Mouse (Mus musculus) layer of hippocampus, adult 18-20 months (tissue): Measurements from ENCODE around the gene Orai1. TPM values are rescaled to one million over a fixed set of nuclear protein-coding genes. Genes with fewer than 3 reads are reported as not detected.
"Not testable (repeated sequence)": the region's sequence is repeated elsewhere in the genome, so short reads cannot be mapped to it uniquely, and the experiment has no call there.

ENCODE experiments used
- DNase-seq, 2 experiments: peaks; one replicate each; pipeline ENCODE4 v3.0.0; 2022; ENCODE audit warnings: low spot score in 2 of 2
- total RNA-seq, 2 experiments: library from RNA; stranded (reverse); gene quantifications; 2 replicates each; pipeline ENCODE4 v1.2.3; 2021

The Orai1 gene
- total RNA-seq, 2 experiments from 2014 or later = 11.2 to 11.9 TPM

DNA sequence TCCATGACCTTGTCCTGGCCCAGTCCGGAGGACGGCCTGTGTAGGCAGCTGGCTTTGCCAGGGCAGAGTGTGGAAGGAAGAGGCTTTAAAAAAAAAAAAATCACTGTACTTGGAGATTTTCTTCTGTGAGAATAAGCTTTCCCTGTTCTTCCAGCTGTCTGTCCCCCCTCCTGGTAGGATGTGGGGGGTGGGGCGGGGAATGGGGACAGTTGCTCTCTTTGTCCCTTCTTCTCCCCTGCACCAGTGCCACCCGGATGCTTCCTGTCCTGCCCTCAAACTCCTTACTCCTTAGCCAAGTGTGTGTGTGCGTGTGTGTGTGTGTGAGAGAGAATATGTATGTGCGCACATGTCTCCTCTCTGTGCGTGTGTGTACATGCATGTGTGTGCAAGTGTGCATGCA lies 14.9 kb downstream of the Orai1 start:
- no peak for DNase-seq

DNA sequence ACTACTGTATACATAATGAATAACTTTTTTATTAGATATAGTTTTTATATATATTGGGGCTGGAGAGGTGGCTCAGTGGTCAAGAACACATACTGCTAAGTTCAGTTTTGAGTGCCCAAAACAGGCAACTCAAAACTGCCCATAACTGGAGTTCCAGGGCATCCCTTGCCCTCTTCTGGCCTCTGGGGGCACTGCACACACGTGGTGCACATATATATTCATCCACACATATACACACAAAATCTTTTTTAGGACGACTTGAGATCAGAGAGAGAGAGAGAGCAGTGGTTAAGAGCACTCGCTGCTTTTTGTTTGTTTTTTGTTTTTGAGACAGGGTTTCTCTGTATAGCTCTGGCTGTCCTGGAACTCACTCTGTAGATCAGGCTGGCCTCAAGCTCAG lies 16.4 kb downstream of the Orai1 start:
- no peak for DNase-seq

DNA sequence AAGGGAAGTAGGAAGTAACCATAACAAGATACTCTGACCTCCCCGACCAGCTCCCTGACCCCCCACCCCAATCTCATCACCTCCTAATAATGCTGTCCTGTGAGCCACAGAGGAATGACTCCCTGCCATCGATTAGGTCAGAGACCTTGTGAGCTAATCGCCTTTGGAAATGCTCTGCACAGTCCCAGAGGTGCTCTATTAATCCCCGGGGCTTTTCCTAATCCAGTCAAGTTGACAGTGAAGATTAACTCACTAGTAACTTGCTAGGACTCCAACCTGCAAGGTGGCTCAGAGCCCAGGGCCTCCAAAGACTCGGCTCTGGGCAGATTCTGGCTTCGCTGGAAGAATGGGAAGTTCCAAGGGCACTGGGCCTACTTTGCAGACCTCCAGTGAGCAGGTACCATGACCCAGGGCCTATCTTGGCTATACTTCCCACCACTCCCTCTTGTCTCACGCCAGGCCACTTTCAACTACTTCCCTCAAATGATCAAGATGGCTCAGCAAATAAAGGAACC lies 18.8 kb downstream of the Orai1 start:
- no peak for DNase-seq

DNA sequence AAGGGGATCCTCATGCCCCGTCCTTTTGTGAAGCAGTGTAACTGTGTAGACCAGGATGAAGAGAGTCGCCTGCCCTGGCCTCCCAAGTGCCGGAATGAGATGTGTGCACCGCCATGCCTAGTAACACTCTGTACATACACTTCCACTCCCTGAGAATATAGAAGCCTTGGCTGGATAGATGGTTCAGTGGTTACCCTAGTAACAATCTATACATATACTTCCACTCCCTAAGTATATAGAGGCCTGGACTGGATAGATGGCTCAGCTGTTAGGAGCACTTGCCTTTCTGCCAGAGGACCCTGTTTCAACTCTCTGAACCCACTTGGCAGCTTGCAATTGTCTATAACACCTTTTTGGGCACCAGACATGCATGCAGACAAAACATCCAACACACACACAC lies 20.2 kb downstream of the Orai1 start:
- DNase-seq = no peak

DNA sequence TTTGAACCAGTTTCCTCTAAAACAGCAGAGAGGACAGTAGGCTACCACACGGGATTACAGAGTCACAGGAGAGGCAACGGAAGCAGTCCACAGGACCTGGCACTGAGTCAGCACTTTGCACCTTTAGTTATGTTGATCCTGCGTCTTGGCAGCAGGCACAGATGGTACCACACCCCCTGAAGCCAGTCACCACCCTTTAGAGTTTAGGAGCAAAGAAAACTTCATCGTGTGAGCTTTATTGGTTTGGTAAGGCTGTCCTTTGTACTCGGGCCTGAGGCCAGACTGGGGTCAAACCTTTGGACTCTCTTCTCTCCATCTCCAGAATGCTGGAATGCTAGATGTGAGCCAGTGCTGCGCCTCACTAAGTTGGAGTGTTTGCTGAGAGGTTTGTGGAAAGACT lies 20.7 kb downstream of the Orai1 start:
- no peak for DNase-seq

DNA sequence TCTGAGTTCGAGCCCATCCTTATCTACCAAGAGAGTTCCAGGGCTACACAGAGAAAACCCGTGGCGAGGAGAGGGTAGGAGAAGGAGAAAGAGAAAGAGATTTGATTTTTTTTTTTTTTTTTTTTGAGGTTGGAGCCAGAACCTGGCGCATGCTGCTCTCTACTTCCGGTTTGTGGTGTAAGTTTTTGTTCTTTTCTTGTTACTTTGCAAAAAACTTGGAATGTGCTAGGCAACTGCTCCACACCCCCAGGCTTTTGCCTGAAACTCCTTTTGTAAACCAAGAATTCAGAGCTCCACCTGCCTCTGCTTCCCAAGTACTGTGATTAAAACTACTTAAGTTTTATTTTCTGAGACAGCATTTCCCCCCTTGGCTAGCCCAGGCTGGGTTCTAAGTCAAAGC lies 23.2 kb downstream of the Orai1 start:
- DNase-seq = no peak

DNA sequence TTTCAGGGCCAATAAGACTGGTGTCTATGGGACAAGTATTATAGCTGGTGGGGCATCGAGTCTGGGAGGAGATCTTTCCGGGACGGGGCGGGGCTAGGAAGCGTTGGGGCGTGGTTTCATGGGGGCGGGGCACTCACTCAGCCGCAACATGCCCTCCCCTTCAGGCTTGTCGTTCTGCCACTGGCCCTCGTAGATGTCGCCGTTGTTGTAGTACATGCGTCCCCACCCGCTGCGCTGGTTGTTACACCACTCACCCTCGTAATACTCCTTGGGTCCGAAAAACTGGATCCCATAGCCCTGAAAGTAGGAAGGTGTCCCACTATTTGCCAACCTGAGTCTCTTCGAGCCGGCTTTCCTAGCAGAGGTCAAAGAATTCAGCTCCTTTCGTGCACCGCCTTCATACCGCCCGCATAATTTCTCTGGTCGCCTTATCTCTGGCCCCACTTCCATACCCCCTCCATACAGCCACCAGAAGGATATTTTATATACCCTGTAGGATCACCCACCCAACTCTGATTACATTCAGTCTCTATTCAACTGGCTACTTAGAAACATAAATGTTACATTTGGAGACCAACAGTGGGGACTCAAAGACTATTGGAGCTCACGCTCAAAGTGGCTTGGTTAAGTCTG lies 24.4 kb downstream of the Orai1 start:
- no peak for DNase-seq

DNA sequence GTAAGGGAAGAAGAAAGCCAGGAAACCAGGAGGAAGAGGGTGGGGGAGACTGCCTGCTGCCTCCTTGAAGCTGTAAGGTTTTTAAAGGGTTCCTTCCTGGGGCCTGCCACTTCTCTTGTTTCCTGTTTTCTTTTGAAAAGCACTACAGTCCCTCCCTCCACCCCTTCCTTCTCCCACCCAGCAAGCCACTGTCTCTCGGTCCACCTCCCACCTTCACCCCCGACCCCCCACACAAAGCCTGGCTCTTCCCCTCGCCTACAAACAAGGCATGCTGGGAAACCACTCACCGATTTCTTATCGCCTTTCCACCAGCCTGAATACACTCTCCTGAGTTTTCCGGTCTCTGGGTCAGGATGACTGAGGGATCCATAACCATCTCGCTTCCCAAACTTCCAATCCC lies 25.9 kb downstream of the Orai1 start:
- no peak for DNase-seq

DNA sequence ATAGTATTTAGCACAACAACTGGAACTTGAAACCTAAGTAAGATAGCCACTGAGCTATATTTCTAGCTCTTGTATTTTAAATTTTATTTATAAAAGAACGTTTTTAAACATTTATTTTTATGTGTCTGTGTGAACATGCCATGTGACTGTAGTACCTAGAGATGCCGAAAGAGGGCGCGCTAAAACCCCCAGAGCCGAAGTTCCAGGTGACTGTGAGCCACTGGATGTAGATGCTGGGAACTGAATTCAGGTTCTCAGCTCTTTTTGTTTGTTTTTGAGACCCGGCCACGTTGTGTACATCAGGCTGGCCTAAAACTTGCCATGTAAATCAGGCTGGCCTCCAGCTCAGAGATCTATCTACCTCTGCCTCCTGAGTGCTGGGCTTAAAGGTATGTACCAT lies 29.0 kb downstream of the Orai1 start:
- DNase-seq = no peak

DNA sequence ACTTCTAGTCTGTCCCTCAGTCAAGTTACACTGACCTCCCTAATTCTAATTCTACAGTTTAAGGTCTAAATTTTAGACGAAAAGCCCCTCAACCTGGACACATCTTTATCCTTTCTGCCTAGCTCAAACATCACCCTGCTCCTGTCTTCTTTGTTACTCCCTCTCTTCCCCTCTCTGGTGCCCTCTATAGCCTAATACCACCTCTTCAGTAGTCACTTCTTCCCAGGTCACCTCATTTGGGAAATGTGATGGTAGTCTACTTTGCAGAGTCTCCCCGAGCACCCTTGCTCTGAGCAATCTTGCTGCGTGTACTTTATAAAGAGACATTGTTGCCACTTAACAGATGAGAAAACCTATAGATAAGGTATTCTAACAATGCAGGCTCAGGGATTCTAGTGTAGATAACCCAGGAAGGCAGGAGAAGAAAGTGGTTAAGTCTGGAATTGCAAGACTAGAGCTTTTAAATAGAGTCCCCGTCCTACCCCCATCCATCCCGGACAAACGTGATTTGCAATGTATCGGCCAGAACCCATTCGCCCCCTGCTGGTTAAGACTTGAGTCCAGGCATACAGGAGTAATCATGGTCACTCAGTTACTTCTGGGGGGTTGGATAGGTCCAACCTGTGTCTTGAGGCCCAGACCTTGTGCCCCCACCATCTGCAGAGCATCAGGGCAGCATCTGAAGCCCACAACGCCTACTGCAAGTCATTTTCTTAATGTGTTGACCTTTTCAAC lies 30.9 kb downstream of the Orai1 start:
- peak in 1 of 2 experiments; percentile 61 for DNase-seq

DNA sequence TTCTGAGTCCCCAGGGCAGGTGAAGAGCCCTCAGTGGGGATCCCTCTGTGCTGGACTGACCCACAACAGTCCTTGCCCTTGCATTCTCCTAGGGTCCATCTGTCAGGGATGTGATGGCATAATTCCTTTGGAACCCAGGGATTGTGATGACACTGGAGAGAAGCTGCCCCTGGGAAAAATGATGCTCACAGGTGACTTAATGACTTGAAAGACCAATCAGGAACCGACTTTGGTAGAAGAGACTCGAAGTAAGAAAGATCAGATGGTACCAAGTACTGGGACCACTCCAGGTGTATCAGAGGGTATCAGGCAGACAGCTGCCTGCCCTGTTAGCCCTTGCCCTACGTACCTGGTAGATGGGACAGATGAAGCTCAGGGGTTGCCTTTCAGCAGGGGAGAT lies 32.0 kb downstream of the Orai1 start, which contains the start of gene Morn3:
Gene Morn3, minus strand, starts transcription at position 101 of the 400 bp plus-strand sequence.
- DNase-seq = no peak

DNA sequence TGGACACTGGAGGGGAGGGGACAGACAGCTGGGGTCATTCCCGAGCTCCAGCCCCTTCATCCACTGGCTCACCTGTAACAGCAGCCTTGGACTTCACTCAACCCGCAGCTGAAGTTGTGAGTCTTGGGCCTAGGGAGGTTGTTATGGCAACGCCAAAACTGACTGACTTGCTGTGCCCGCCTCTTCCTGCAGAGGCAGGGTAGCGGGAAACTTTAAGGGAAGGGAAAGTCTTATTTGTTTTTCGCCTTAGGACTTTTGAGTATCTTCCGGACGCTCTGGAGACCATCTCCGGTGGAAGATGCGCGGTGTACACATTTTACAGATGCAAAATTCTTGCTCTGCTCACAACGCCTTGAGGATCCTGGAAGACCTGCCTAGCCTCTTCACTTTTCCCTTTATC lies 34.4 kb downstream of the Orai1 start:
- no peak for DNase-seq

DNA sequence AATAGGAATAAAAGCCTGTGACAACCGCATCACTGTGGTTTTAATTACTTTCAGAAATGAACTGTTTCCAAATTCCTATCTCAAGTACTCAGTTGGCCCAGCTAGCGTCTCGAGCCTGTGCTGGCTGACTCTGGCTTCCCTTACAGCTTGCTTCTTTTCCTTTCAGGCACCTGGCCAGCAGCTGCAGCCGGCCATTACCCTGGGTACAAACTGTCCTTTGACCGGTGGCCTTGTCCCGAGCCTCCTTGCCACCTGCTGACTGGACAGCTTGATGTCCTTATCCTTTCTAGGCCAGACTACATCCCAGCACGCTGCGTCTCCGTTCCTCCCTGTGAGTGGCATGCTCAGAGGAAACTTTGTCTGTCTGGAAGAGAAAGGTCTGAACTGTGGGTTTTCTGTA lies 36.0 kb downstream of the Orai1 start:
- DNase-seq = no peak

DNA sequence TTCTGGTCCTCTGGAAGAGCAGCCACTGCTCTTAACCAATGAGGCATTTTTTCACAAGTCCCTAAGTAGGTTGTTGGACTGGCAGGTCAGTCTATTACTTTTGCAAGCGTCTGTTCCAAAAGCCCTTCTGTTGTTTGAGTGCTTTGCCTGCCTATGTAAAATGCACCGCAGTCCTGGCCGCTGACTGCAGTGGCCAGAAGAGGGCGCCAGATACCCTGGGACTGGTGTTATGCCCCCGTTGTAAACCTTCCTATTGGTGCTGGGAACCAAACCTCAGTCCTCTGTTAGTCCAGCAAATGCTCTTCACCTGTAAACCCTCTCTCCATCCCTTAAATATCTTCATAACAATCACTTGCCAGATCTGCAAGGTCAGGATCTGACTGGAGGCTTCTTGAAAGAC lies 36.9 kb downstream of the Orai1 start:
- no peak for DNase-seq

DNA sequence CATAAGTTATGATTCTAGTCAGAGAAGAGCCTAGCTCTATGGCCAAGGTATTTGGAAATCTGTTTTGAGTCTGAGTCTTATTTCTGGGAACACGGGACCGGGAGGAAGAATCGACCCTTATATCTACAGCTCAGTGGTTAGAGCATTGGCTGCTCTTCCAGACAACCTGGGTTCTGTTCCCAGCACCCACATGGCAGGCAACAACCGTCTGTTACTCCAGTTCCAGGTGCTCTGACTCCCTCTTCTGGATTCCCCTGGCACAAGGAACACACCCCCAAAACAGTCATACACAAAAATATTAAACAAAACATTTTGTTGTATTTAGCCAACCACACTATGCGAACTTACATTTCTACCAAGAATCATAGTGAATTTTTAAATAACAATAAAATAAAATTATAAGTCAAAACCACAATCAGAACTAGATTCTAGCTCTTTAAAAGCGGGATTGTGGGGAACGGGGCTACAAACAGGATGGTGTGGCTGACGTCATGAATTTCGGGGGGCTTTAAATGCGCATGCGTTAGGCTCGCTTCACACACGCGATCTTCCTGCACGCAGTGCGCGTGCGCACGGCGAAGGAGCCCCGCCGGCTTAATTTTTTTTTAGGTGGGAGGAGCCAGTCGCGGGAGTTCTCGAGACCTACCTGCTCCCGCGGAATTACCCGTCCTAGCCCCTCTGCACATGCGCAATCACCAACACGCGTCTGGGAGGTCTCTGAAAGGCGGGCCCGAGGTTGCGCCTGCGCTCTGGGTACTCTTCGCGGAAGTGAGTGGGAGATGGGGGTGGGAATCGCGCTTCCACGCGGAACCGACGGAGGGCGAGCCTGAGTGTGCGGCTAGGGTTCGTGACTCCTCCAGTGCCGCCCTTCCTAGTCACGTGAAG lies 42.7 kb downstream of the Orai1 start:
- DNase-seq = peak; percentile 99 to 100

DNA sequence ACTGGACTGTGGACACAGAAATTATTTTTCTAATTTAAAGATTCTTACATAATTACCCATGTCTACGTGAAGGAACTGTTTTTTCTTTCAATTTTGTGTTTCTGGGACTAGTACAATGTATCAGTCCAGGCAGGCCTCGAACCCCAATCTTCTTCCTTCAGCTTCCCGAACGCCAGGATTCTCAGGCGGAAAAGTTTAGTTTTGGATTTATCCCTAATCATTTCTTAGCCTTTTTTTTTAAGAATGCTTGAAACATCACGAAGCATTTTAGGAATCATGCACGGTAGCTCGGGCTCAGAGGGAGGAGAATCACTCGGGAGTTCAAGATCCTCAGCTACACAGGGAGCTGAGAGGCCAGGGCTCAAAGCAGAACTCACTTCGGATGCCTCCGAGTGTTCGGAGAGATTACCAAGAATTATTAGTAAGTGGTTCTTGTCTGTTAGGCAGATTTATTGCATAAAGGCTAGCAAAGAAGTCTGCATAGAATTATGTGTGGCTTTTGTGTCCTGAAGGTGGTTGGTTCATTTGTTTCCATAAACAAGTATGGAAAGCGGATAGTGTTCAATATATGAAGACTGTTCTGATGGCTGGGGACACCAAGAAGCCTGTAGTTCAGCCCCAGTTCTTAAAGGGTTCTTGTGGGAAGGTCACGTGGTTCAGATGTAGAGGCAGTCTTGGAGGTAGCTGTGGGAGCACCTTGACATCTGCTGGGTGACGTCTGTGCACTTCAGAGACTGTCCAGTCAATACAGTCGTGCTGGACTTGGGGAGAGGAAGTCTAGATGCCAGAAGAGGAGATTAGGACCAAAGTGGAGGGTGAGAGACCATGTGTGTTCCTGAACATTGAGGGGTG lies 43.6 kb downstream of the Orai1 start:
- no peak for DNase-seq

DNA sequence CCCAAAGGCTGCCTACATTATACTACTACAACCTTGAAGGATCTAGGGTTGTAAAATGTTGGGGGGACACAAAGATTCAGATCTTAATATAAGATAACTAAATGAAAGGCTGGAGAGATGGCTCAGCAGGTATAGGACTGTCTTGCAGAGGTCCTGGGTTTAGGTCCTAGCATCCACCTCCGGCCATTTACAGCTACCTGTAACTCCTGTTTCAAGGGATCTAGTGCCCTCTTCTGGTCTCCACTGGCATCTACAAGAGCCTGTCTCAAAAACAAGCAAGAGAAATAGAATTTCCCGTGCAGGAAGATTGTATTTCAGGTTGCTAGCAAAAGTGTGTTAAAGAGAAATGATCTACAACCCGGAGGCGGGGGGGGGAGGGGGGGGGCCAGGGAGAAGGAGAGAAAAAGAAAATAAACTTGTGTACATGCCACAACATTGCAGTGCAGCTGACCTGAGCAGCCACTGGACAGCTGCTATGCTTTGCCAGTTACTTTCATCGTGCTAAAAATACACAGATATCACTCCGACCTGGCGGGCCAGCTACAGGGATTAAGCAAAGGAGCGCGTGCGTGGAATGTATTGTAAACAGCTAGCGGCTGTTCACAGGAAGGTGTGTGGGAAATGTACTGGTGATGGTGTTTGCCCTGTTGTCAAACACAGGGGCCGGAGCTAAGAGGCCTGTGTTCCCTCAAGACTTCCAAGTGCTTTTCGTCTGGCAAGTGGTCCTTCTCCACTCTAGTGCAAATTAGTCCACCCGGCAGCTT lies 45.1 kb downstream of the Orai1 start:
- DNase-seq = peak in 1 of 2 experiments; percentile 53

DNA sequence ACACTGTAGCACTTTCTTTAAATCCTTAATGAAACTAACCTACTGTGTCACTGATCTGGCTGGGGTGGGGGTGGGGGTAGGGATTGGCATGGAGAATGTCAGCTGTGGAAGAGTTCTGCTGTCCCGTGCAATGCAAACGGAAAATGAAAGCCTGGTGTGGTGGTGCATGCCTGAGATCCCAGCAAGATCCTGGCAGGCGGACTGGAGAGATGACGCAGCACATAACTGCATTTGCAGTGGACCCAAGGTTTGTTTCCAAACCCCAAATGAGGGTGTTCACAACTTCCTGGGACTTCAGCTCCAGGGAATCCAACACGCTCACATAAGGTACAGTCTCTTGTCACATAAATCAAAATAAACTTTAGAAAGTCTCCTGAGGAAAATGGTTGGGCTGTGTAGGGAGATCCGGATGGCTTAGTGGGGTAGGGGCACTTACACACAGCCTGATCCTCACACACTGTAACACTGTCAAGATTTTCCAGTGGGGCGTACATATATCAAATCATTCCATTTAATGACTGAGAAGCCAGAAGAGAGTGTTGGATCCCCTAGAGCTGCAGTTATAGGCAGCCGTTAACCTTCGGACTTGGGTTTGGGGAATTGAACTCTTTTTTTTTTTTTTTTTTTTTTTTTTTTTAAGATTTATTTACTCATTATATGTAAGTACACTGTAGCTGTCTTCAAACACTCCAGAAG lies 46.0 kb downstream of the Orai1 start:
- DNase-seq = no peak

DNA sequence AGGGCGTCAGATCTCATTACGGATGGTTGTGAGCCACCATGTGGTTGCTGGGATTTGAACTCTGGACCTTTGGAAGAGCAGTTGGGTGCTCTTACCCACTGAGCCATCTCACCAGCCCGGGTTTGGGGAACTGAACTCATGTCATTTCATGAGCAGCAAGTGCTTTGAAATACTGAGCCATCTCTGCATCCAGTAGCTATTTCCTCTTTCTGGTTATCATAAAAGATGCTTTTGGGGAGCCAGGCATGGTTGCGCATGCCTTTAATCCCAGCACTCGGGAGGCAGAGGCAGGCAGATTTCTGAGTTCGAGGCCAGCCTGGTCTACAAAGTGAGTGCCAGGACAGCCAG lies 46.5 kb downstream of the Orai1 start:
- DNase-seq = not testable (repeated sequence)

DNA sequence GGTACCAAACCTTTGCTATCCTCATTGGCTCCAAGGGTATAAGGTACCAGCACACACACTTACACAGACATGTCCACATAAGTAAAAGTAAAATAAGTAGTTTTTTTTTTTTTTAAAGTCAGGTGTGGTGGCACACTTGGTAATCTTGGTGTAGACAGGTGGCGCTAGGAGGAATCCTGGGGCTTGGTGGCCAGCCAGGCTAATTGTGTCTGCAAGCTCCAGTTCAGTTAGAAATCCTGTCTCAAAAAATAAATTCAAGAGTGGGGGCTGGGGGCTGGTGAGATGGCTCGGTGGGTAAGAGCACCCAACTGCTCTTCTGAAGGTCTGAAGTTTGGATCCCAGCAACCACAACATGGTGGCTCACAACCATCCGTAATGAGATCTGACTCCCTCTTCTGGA lies 48.3 kb downstream of the Orai1 start:
- DNase-seq = no peak
